Mouse (Mus musculus) intestine, postnatal 0 days (tissue): ENCODE data around the gene Slc9a3. TPM values are rescaled to one million over a fixed set of nuclear protein-coding genes. Genes with fewer than 3 reads are reported as not detected.

Experiments used
- ATAC-seq: fragments of 200-750 bp; cut with Nextera tagmentation; 2 replicates; pipeline ENCODE4 v1.8.0; 2017; ENCODE audit warnings: mild to moderate bottlenecking, moderate TSS enrichment, moderate library complexity
- H3K27ac ChIP-seq: fragments of 300-500 bp; sonication (generic); 2 replicates; pipeline ENCODE4 v1.5.1; 2014; ENCODE audit warnings: mild to moderate bottlenecking, low read depth, low read length, moderate library complexity
- H3K27me3 ChIP-seq: fragments of 300-500 bp; sonication (generic); replicated peaks from 2 replicates; pipeline ENCODE4 v1.6.1; 2014; ENCODE audit warnings: low read length, mixed read lengths; ENCODE audit not compliant: control insufficient read depth, insufficient read depth
- H3K36me3 ChIP-seq: fragments of 300-500 bp; sonication (generic); 2 replicates; pipeline ENCODE4 v1.6.1; 2014; ENCODE audit warnings: mild to moderate bottlenecking, moderate library complexity; ENCODE audit not compliant: control insufficient read depth, insufficient read depth
- H3K4me1 ChIP-seq: fragments of 300-500 bp; sonication (generic); replicated peaks from 2 replicates; pipeline ENCODE4 v1.6.1; 2014; ENCODE audit warnings: antibody characterized with exemption, low read length, mixed read lengths; ENCODE audit not compliant: control insufficient read depth, insufficient read depth
- H3K4me2 ChIP-seq: fragments of 300-500 bp; sonication (generic); replicated peaks from 2 replicates; pipeline ENCODE4 v1.6.1; 2014; ENCODE audit warnings: low read depth, mild to moderate bottlenecking, moderate library complexity
- H3K4me3 ChIP-seq: fragments of 300-500 bp; sonication (generic); 2 replicates; pipeline ENCODE4 v1.5.1; 2014; ENCODE audit warnings: low read depth, low read length
- H3K9ac ChIP-seq: fragments of 300-500 bp; sonication (generic); 2 replicates; pipeline ENCODE4 v1.6.1; 2014; ENCODE audit warnings: mild to moderate bottlenecking, low read depth, low read length
- H3K9me3 ChIP-seq: fragments of 300-500 bp; sonication (generic); 2 replicates; pipeline ENCODE4 v1.6.1; 2016; ENCODE audit warnings: mixed run types; ENCODE audit not compliant: control insufficient read depth
- CTCF ChIP-seq: sonication (generic); IDR thresholded peaks from 2 replicates; pipeline ENCODE4 v1.5.1; 2016; ENCODE audit warnings: low read depth, mild to moderate bottlenecking, control low read depth, antibody characterized with exemption, moderate library complexity
- WGBS: fragments of 180-500 bp; shearing (Covaris S2); extraction: QIAGEN DNeasy Blood & Tissue Kit; methylation state at CpG from one replicate; pipeline ENCODE4 v1.1.7; 2014; 5-methylcytosine and 5-hydroxymethylcytosine counted together
- polyA plus RNA-seq: library from polyadenylated mRNA; unstranded; fragments of >200 nt; fragmentation: Nextera tagmentation; extraction: Ambion mirVana; gene quantifications from 2 replicates; pipeline ENCODE4 v1.2.1, GENCODE M21; 2015

Gene Slc9a3
- polyA plus RNA-seq, 1 experiment from 2014 or later: 21.9 TPM

GRCm38 (mm10) chr13:74167057-74167413 lies 45.8 kb downstream of the Slc9a3 start:
- Histone ChIP-seq H3K4me1 (peaks cover 6% of the 10 kb centered on the region; the same call in 1 of the 2 replicates), H3K27me3 (no peaks in the 10 kb centered on the region), H3K9ac (0 out of 2 replicates have a peak overlapping the region, but pooled peaks have one; percentile 2), H3K4me3 (peak overlapping the region; percentile 36), H3K27ac (no peak overlapping the region), H3K9me3 (no peaks in the 10 kb centered on the region), H3K4me2 (peak overlapping the region; percentile 62), H3K36me3 (peaks cover 44% of the 10 kb centered on the region)
- 0 out of 2 replicates have a peak, but pooled peaks have one; percentile 1 for ATAC-seq
- TF ChIP-seq CTCF: no peak
- 15% methylated on average over 9 of the region's 9 CpGs for WGBS

- H3K27me3 ChIP-seq: no peaks in the 10 kb centered on the region
- no peak for ATAC-seq
- H3K9ac ChIP-seq: no peak overlapping the region
- no peak overlapping the region for H3K4me3 ChIP-seq
- H3K4me1 ChIP-seq: peaks cover 6% of the 10 kb centered on the region; the same call in 1 of the 2 replicates
- peaks cover 45% of the 10 kb centered on the region for H3K36me3 ChIP-seq
- H3K4me2 ChIP-seq: no peak overlapping the region
- no peaks in the 10 kb centered on the region for H3K9me3 ChIP-seq
- WGBS: 75% methylated on average over 2 of the region's 2 CpGs
- no peak for TF ChIP-seq CTCF
- H3K27ac ChIP-seq: no peak overlapping the region
Observed at GRCm38 (mm10) chr13:74167492-74167891, 46.2 kb downstream of the Slc9a3 start.

DNA sequence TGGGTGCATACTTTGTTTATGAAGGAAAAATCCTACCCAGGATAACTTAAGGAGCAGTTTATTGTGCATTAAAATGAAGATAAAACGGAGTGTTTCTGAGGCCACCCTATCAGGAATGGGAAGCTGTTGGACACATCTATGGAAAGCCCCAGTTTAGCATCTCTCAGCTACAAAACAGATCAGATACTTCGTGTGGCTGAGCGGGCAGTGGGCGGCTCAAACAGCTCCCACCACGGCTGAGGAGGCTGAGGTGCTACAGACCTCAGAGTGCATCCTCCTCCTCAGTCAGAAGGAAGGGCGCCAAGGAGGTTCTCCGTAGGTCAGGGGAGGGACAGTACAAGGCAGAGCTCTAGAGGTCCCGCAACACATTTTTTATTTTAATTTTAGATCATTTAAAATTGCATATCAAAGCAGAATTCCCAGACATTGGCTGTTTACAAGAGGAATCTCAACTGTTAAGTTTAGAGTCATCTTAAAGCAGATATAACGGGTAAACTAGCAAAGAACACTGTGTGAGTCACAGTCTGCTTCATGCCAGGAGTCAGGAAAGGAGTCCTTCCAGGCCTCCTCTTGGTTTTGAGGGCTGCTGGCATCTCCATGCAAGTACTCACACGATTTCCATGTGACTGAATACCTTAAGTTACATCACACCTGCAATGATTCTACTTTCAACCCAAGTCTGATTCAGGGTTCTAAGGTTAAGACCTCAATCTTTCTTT lies 48.3 kb downstream of the Slc9a3 start:
- no peak for TF ChIP-seq CTCF
- H3K4me2 ChIP-seq: no peak overlapping the region
- ATAC-seq: no peak
- 81% methylated on average over 10 of the region's 10 CpGs for WGBS
- no peak overlapping the region for H3K27ac ChIP-seq
- no peak overlapping the region for H3K4me3 ChIP-seq
- H3K36me3 ChIP-seq: peaks cover 42% of the 10 kb centered on the region
- no peak overlapping the region for H3K9ac ChIP-seq
- H3K27me3 ChIP-seq: no peaks in the 10 kb centered on the region
- no peaks in the 10 kb centered on the region for H3K9me3 ChIP-seq
- peaks cover 6% of the 10 kb centered on the region; the same call in 1 of the 2 replicates for H3K4me1 ChIP-seq

DNA sequence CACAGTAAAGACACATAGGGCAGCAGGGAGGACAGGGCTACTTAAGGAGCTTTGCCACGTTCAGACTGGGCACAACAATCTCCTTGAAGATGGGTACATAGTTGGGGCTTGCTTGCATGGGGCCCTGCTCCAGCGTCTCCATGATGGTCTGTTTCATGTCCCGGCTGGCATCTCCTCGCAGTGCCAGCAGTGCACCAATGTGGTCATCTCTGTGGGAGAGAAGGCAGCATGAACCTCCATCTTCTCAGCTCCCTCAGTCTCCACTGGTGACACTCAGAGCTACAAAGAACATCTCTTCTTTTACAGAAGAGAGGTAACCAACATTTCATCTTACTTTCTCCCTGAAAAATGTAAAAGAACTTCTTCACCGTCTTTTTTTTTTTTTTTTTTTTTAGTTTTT lies 50.8 kb downstream of the Slc9a3 start:
- H3K9me3 ChIP-seq: no peaks in the 10 kb centered on the region
- no peaks in the 10 kb centered on the region for H3K27me3 ChIP-seq
- no peak overlapping the region for H3K9ac ChIP-seq
- H3K4me1 ChIP-seq: no peaks in the 10 kb centered on the region
- peaks cover 52% of the 10 kb centered on the region for H3K36me3 ChIP-seq
- WGBS: 89% methylated on average over 5 of the region's 5 CpGs
- no peak for ATAC-seq
- H3K4me3 ChIP-seq: no peak overlapping the region
- no peak for TF ChIP-seq CTCF
- H3K27ac ChIP-seq: no peak overlapping the region
- H3K4me2 ChIP-seq: no peak overlapping the region

DNA sequence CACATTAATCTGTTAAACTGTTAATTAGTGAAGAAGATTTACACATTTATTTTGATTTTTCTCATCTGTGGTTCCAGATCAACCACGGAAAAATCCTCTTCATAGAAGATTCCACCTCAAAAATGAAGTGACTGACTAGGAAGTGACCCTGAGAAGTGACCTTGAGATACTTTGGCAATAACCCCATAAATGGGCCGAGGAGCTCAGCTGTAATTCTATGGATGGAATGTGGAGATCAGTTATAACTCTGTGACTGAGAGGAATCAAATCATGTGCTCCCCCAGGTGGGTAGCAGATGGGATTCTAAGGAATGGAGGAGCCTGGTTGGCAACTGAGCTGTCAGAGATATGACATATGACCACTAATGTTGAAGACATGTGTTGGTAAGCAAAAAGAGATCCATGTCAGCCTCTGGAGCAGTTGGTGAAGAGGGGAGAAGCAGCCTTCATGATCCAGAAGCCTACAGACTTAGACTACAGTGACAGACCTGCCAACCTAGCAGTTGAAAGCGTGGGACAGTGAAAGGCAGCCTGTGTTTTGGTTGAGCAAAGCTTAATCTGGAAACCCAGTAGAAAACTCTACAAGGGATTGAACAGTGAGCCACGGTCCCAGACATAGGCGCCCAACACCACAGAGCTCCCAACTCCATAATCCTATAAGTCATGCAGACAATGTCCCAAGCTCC lies 61.9 kb downstream of the Slc9a3 start:
- Histone ChIP-seq H3K4me1 (no peaks in the 10 kb centered on the region), H3K9ac (no peak overlapping the region), H3K9me3 (no peaks in the 10 kb centered on the region), H3K36me3 (peaks cover 52% of the 10 kb centered on the region), H3K27ac (no peak overlapping the region), H3K4me2 (no peak overlapping the region), H3K27me3 (no peaks in the 10 kb centered on the region), H3K4me3 (no peak overlapping the region)
- WGBS: 86% methylated on average over 5 of the region's 5 CpGs
- no peak for TF ChIP-seq CTCF
- ATAC-seq: no peak

- Histone ChIP-seq H3K9me3 (no peaks in the 10 kb centered on the region), H3K9ac (no peak overlapping the region), H3K4me3 (no peak overlapping the region), H3K4me1 (no peaks in the 10 kb centered on the region), H3K4me2 (no peak overlapping the region), H3K27ac (no peak overlapping the region), H3K27me3 (no peaks in the 10 kb centered on the region), H3K36me3 (peaks cover 67% of the 10 kb centered on the region)
- 85% methylated on average over 6 of the region's 6 CpGs for WGBS
- ATAC-seq: peak; percentile 45; the same call in 1 of the 2 replicates
- peak; percentile 77 for TF ChIP-seq CTCF
Observed at GRCm38 (mm10) chr13:74192613-74193012, 71.4 kb downstream of the Slc9a3 start.
